Mouse (Mus musculus): ENCODE measurements around the gene Slc8a1.

GRCm38 (mm10) chr17:81528940-81529339 is 209.2 kb downstream of the Slc8a1 start:
- no peak for TF ChIP-seq CTCF (IDR thresholded peaks at IDR 0.05; ENCODE audit: low read depth)
- TF ChIP-seq EP300 (IDR thresholded peaks at IDR 0.05; ENCODE audit: low read depth) = no peak

Measured in heart, postnatal 0 days (tissue).